Mouse (Mus musculus): ENCODE results near the gene Nckap5.
A peak's percentile ranks its signal among the peaks of the same experiment; 100 is the strongest.

The Nckap5 gene

GRCm38 (mm10) chr1:126700978-126701320, 129.7 kb downstream of the Nckap5 start:
- DNase-seq (ENCODE audit: low spot score in 2 of 2), result no peak

- DNase-seq (ENCODE audit: low spot score in 2 of 2), result no peak
These were observed 130.3 kb downstream of the Nckap5 start for GRCm38 (mm10) chr1:126700063-126700977.

- no peak for DNase-seq (ENCODE audit: low spot score in 2 of 2)
These were observed 137.0 kb downstream of the Nckap5 start for GRCm38 (mm10) chr1:126693585-126693984.

GRCm38 (mm10) chr1:126688593-126688992, 142.0 kb downstream of the Nckap5 start:
- DNase-seq (ENCODE audit: low spot score in 2 of 2), result no peak

GRCm38 (mm10) chr1:126686678-126687077, 143.9 kb downstream of the Nckap5 start:
- no peak for DNase-seq (ENCODE audit: low spot score in 2 of 2)

GRCm38 (mm10) chr1:126683621-126684445, 146.8 kb downstream of the Nckap5 start:
- peak; percentile 20 to 34 for DNase-seq (ENCODE audit: low spot score in 2 of 2)

- DNase-seq (ENCODE audit: low spot score in 2 of 2), result no peak
These were observed 148.8 kb downstream of the Nckap5 start for GRCm38 (mm10) chr1:126681773-126682172.

GRCm38 (mm10) chr1:126679348-126679747, 151.3 kb downstream of the Nckap5 start:
- no peak for DNase-seq (ENCODE audit: low spot score in 2 of 2)

- DNase-seq (ENCODE audit: low spot score in 2 of 2), result no peak
These were observed 153.3 kb downstream of the Nckap5 start for GRCm38 (mm10) chr1:126677280-126677679.

GRCm38 (mm10) chr1:126676769-126677168, 153.8 kb downstream of the Nckap5 start:
- DNase-seq (ENCODE audit: low spot score in 2 of 2), result no peak

GRCm38 (mm10) chr1:126675142-126675541, 155.5 kb downstream of the Nckap5 start:
- DNase-seq (ENCODE audit: low spot score in 2 of 2), result no peak

- no peak for DNase-seq (ENCODE audit: low spot score in 2 of 2)
These were observed 157.4 kb downstream of the Nckap5 start for GRCm38 (mm10) chr1:126673238-126673637.

- no peak for DNase-seq (ENCODE audit: low spot score in 2 of 2)
These were observed 160.1 kb downstream of the Nckap5 start for GRCm38 (mm10) chr1:126670507-126670906.

- DNase-seq (ENCODE audit: low spot score in 2 of 2), result no peak
These were observed 170.2 kb downstream of the Nckap5 start for GRCm38 (mm10) chr1:126660098-126660999.

- no peak for DNase-seq (ENCODE audit: low spot score in 2 of 2)
These were observed 171.9 kb downstream of the Nckap5 start for GRCm38 (mm10) chr1:126658731-126659130.

- DNase-seq (ENCODE audit: low spot score in 2 of 2), result peak; percentile 60 to 80
These were observed 174.4 kb downstream of the Nckap5 start for GRCm38 (mm10) chr1:126656246-126656645.

- DNase-seq (ENCODE audit: low spot score in 2 of 2), result no peak
These were observed 178.5 kb downstream of the Nckap5 start for GRCm38 (mm10) chr1:126652085-126652484.

- DNase-seq (ENCODE audit: low spot score in 2 of 2), result no peak
These were observed 179.8 kb downstream of the Nckap5 start for GRCm38 (mm10) chr1:126650806-126651205.

- DNase-seq (ENCODE audit: low spot score in 2 of 2), result no peak
These were observed 187.8 kb downstream of the Nckap5 start for GRCm38 (mm10) chr1:126642751-126643150.

GRCm38 (mm10) chr1:126639463-126639862, 191.1 kb downstream of the Nckap5 start:
- DNase-seq (ENCODE audit: low spot score in 2 of 2), result no peak

GRCm38 (mm10) chr1:126637515-126637914, 193.1 kb downstream of the Nckap5 start:
- DNase-seq (ENCODE audit: low spot score in 2 of 2), result no peak

GRCm38 (mm10) chr1:126626206-126626605, 204.4 kb downstream of the Nckap5 start:
- DNase-seq (ENCODE audit: low spot score in 2 of 2), result no peak

Data from right cerebral cortex, postnatal 36 days (tissue).